Mouse (Mus musculus): Measurements from ENCODE around the gene Cldn17.

DNA sequence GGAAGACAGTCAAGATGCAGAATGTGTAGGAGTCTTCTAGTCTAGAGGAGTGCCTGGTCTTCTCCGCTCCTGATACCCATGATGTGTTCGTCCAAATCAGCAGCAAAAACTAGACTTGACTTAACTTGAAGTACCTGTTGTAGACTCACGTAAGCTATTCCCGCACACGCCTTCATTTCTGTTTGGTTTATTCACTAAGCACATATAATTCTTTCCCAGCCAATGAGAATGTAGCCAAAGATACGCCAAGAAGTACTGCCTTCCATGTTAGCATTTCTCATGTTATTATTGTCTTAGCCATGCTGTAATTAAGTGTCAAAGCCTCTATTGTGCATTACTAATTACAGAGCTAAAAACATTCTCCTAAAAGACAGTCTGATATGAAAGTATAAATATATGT is at the start of gene Cldn17:
- TF ChIP-seq CTCF (IDR thresholded peaks at IDR 0.05; ENCODE audit: control insufficient read depth, insufficient read depth, low read length): no peak
- TF ChIP-seq POLR2A (IDR thresholded peaks at IDR 0.05; ENCODE audit: borderline replicate concordance, control insufficient read depth, low read depth, low read length): no peak
